Mouse (Mus musculus): ENCODE measurements around the gene Cyp27b1.

The Cyp27b1 gene

DNA sequence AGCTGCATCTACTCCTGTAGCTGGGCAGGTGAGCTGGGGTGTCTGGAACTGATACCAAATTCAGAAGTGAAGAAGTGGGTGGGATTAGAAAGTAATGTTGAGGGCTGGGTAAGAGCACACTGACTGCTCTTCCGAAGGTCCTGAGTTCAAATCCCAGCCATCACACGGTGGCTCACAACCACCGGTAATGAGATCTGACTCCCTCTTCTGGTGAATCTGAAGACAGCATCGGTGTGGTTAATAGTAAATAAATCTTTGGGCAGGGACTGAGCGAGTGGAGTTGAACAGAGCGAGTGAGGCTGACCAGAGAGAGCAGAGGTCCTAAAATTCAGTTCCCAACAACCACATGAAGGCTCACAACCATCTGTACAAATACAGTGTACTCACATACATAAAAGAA lies 37.6 kb downstream of the Cyp27b1 start:
- DNase-seq (ENCODE audit: low spot score in 2 of 2) = no peak

DNA sequence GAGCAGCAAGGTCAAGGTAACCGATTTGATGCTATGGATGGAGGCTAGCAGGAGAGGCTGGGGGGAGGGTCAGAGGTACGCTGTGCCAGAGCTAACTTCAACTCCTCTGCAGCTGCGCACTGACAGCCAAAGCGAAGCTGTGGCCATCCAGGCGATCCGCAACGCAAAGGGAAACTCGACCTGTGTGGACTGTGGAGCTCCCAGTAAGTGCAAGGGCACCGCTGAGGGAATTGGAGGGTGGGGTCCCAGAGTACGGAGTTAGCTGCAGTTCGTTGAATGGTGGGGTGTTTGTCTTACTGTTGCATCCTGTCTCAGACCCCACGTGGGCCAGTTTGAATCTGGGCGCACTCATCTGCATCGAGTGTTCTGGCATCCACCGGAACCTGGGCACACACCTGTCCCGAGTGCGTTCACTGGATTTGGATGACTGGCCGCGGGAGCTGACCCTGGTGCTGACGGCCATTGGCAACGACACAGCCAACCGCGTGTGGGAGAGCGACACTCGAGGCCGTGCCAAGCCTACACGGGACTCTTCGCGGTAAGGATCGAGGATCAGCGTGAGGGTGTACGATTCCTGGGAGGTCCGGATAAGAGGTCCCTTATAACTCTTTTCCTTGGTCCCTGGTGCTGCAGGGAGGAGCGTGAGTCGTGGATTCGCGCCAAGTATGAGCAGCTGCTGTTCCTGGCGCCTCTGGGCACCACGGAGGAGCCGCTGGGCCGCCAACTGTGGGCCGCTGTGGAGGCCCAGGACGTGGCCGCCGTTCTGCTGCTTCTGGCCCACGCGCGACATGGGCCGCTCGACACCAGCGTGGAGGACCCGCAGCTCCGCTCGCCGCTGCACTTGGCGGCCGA lies 42.7 kb downstream of the Cyp27b1 start:
- no peak for DNase-seq (ENCODE audit: low spot score in 2 of 2)

DNA sequence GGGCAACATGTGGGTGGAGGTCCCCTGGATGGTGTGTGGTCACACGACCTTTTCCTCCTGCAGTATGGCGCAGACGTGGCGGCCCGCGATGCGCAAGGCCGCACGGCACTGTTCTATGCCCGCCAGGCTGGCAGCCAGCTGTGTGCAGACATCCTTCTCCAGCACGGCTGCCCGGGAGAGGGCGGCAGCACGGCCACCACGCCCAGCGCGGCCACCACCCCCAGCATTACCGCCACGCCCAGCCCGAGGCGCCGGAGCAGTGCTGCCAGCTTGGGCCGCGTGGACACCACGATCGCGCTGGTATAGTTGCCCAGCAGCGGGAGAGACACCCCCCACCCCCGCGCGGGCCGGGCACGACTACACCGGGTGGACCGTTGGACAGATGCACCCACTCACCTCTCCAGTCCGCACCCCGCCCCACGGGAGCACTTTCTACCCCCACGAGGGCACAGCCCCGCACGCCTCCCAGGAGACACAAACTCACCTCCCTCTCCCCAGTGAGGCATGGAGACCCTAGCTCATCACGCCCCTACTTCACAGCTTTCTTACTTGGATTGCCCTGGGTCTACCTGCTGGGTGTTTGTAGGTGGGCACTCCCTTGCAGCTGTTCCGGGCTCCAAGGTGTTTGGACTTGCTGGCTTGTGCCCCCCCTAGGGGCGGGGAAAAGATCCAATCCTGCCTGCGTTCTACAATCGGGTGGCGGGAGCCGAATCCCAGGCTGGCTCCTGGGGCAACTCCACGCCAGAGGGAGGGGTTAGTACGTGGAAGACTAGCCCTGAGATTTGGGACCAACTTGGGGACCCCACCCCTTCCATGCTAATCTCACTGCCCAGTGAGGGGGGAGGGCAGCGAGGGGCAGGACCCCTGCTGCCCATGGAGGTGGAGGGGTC lies 43.7 kb downstream of the Cyp27b1 start:
- DNase-seq (ENCODE audit: low spot score in 2 of 2) = no peak

DNA sequence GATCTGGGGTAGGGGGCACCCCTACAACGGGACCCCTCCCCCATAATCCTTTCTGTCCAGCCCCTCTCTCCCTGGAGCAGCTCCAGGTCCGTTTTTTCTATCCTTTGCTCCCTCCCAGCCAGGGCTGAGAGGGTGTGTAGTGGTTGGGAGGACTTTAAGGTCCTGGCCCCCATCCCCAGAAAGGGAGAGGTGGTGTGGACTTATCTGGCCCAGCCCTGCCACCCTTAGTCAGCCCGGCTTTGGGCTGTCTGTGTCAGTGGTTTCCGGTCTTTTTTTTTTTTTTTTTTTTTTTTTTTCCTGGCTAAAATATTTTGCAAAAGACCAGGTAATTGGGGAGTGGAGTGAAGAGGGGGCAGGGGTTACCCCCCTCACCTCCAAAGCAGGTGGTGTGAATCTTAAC lies 44.7 kb downstream of the Cyp27b1 start:
- DNase-seq (ENCODE audit: low spot score in 2 of 2) = no peak

DNA sequence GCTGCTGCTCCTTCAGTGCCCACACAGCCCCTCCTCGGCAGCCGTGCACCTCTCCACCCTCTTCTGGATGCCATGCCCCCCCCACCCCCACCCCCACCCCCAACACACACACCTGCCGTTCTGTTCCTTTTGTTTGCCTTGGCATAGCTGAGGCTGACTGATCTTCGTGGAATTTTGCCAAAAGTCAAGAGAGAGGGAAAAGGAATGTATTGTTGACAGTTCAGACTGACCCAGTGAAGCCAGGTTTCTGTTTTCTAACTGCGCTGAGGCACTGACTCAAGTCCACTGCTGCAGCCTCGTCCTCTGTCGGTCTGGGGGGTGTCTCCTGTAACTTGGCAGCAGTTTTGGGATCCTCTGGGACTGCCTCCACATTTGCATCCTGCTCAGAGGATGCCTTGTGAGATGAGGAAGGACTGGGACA lies 46.3 kb downstream of the Cyp27b1 start:
- DNase-seq (ENCODE audit: low spot score in 2 of 2) = no peak

DNA sequence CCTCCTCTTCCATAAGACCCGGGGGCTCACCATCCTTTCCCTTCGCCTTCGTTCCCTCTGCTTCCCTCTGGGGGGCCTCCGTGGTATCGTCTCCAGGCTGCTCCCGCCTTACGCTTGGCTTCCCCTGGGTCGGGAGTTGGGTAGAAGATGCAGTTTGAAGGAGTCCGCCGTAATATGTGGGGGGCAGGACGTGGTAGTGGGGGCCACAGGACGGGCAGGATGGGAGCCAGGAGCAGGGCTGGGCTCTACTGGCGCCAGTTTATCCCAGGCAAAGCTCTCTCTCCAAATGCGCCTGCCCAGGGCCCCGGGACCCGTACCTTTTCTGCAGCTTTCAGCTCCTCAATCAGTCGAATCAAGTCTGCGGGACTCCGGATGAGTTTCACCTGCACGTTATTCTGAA lies 50.5 kb downstream of the Cyp27b1 start:
- DNase-seq (ENCODE audit: low spot score in 2 of 2) = no peak

DNA sequence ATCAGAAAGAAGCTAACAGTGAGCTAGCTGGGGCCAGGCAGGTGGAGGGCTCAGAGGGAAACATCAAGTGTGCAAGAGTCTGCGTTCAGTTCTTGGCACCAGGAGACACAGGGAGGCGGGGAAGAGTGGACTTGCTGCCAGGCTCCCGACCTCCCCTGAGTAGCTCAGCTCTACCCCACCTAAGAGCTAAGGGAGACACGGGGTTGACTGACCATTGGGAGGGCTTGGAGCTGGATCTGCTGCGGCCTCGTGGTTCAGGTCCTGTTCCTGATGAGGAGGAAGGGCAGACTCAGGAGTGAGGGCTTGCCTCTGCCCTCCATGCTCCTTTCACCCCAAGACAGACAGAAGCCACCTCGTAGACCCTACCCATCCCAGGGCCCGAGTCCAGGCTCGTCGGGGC lies 51.1 kb downstream of the Cyp27b1 start:
- no peak for DNase-seq (ENCODE audit: low spot score in 2 of 2)

DNA sequence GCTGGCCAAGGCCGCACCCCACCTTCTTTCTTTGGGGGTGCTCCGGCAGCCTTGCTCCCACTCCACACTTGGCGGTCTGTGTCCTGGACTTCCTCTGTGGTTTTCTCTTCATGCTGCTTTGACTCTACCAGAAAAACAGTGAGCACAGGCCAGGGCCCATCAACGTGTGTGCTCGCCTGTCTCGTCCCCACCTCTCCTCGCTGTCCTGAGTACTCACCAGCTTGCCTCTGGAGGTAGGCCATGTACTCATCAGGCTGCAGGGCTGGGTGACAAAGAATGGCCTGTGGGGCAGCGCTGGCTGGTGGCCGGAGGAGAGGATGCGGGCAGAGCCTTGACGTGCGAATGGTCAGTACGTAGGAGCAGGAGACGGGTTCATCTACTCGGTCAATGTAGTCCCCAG lies 51.8 kb downstream of the Cyp27b1 start:
- DNase-seq (ENCODE audit: low spot score in 2 of 2) = no peak

DNA sequence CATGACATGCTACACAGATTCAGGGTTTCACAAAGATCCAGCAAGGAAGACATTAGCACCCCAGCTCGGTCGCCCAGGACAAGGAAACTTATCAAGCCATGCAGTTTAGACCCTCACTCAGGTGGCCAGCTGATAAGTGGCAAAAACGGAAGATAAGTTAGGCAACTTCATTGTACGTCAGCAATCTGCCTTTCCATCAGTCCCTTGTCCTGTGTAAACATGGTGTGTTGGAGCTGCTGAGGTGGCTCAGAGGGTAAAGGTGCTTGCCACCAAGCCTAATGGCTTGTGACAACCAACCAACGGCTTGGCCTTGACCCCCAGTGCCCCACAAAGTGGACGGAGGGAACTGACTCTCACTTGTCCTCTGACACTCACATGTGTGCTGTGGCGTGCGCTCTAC lies 52.4 kb downstream of the Cyp27b1 start:
- DNase-seq (ENCODE audit: low spot score in 2 of 2) = no peak

DNA sequence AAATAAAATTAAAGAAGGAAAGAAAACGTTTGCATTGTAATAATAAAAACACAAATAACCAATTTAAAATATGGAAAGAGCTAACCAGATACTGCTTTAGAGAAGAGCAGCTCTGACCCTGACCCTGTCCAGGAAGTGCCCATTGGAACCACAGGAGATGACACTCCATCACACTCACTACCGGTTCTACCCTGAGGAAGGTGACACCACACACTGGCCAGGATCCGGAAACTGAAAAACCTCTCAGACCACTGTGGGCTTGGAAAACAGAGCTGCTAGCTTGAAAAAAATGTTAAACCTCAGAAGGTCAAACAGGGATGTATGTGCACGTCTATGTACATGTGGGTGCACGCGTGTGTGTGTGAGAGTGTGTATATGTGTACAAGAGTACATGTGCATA lies 53.1 kb downstream of the Cyp27b1 start:
- no peak for DNase-seq (ENCODE audit: low spot score in 2 of 2)

Data from cerebellum, postnatal 4 days (tissue).